Mouse (Mus musculus): ENCODE data around the gene Khdc1c. TPM values are rescaled to one million over a fixed set of nuclear protein-coding genes. Genes with fewer than 3 reads are reported as not detected.

The Khdc1c gene
- not detected for total RNA-seq (2023)

GRCm38 (mm10) chr1:21368031-21368430 is at the start of gene Khdc1c:
Khdc1c (plus strand) TSS chr1:21368331.

GRCm38 (mm10) chr1:21349341-21349740 is 18.8 kb upstream of the Khdc1c start, which contains the start of gene Khdc1a:
Khdc1a (plus strand) TSS chr1:21349641.

GRCm38 (mm10) chr1:21383256-21383655 is 15.1 kb downstream of the Khdc1c start, which contains the start of gene Khdc1b:
Khdc1b (plus strand) TSS chr1:21383556.

Other genes starting within 250 kb of the Khdc1c start
- gene Tmem14a, start 149.8 kb upstream of the Khdc1c start, total RNA-seq (2023) = 0.50 TPM
- 1.2 TPM for gene Gsta3, start 127.7 kb upstream of the Khdc1c start, total RNA-seq (2023)
- gene Khdc1a, start 18.7 kb upstream of the Khdc1c start, total RNA-seq (2023) = 0.30 TPM
- gene Khdc1b, start 15.2 kb downstream of the Khdc1c start, total RNA-seq (2023) = not detected

All from CD4-positive naive resting alpha-beta T cell, adult 57 days (primary cell).